Mouse (Mus musculus): ENCODE data around the gene Tmem45b.

Tmem45b gene

GRCm38 (mm10) chr9:31404311-31404710, 60.0 kb downstream of the Tmem45b start:
- no peak for DNase-seq (ENCODE audit: low spot score in 2 of 2)

GRCm38 (mm10) chr9:31400441-31400840, 63.8 kb downstream of the Tmem45b start:
- DNase-seq (ENCODE audit: low spot score in 2 of 2), result peak; percentile 52 to 80

- no peak for DNase-seq (ENCODE audit: low spot score in 2 of 2)
These were observed 77.1 kb downstream of the Tmem45b start for GRCm38 (mm10) chr9:31387206-31387605.

GRCm38 (mm10) chr9:31386368-31387180, 77.7 kb downstream of the Tmem45b start:
- DNase-seq (ENCODE audit: low spot score in 2 of 2), result peak in 1 of 2 experiments; percentile 48

- peak; percentile 96 to 97 for DNase-seq (ENCODE audit: low spot score in 2 of 2)
These were observed 78.3 kb downstream of the Tmem45b start, which contains the start of gene Nfrkb for GRCm38 (mm10) chr9:31385947-31386354. Gene Nfrkb (plus strand): TSS chr9:31386192.

GRCm38 (mm10) chr9:31385500-31385869, 78.8 kb downstream of the Tmem45b start:
- no peak for DNase-seq (ENCODE audit: low spot score in 2 of 2)

- DNase-seq (ENCODE audit: low spot score in 2 of 2), result no peak
These were observed 79.3 kb downstream of the Tmem45b start for GRCm38 (mm10) chr9:31384786-31385499.

GRCm38 (mm10) chr9:31376661-31377060, 87.6 kb downstream of the Tmem45b start:
- no peak for DNase-seq (ENCODE audit: low spot score in 2 of 2)
